Mouse (Mus musculus) urinary bladder, postnatal 4 days (tissue): ENCODE results near the gene BC051142.

ENCODE experiments used
- DNase-seq, 2 experiments: peaks; one replicate each; pipeline ENCODE4 v3.0.0; 2021 to 2022; ENCODE audit warnings: low spot score in 2 of 2

BC051142 gene

GRCm38 (mm10) chr17:34507591-34507990 lies 109.0 kb downstream of the BC051142 start:
- DNase-seq: no peak
